Mouse (Mus musculus) midbrain, embryonic 16.5 days (tissue): ENCODE measurements around the gene Zdhhc8. TPM values are rescaled to one million over a fixed set of nuclear protein-coding genes. Genes with fewer than 3 reads are reported as not detected.

Source experiments
- ATAC-seq: fragments of 200-750 bp; cut with Nextera tagmentation; 2 replicates; pipeline ENCODE4 v1.8.0; 2017; ENCODE audit warnings: moderate TSS enrichment
- H3K27ac ChIP-seq: fragments of 300-500 bp; sonication (generic); 2 replicates; pipeline ENCODE4 v1.5.1; 2014; ENCODE audit warnings: mild to moderate bottlenecking, low read length, mixed read lengths
- H3K27me3 ChIP-seq: fragments of 300-500 bp; sonication (generic); 2 replicates; pipeline ENCODE4 v1.6.1; 2014; ENCODE audit warnings: low read depth, low read length, mixed read lengths; ENCODE audit not compliant: control insufficient read depth, insufficient read depth
- H3K36me3 ChIP-seq: fragments of 300-500 bp; sonication (generic); 2 replicates; pipeline ENCODE4 v1.6.1; 2014; ENCODE audit warnings: mild to moderate bottlenecking, low read length, moderate library complexity, mixed read lengths; ENCODE audit not compliant: control insufficient read depth, insufficient read depth
- H3K4me1 ChIP-seq: fragments of 300-500 bp; sonication (generic); 2 replicates; pipeline ENCODE4 v1.6.1; 2014; ENCODE audit warnings: mild to moderate bottlenecking, low read length, mixed read lengths; ENCODE audit not compliant: control insufficient read depth, insufficient read depth
- H3K4me2 ChIP-seq: fragments of 300-500 bp; sonication (generic); 2 replicates; pipeline ENCODE4 v1.6.1; 2014; ENCODE audit warnings: mild to moderate bottlenecking, low read length, mixed read lengths
- H3K4me3 ChIP-seq: fragments of 300-500 bp; sonication (generic); 2 replicates; pipeline ENCODE4 v1.5.1; 2014; ENCODE audit warnings: low read depth, mild to moderate bottlenecking, low read length, moderate library complexity, mixed read lengths
- H3K9ac ChIP-seq: fragments of 300-500 bp; sonication (generic); 2 replicates; pipeline ENCODE4 v1.6.1; 2014; ENCODE audit warnings: low read depth, low read length, mixed read lengths
- H3K9me3 ChIP-seq: fragments of 300-500 bp; sonication (generic); replicated peaks from 2 replicates; pipeline ENCODE4 v1.6.1; 2014; ENCODE audit warnings: mild to moderate bottlenecking, low read length, mixed read lengths; ENCODE audit not compliant: control insufficient read depth, poor library complexity, severe bottlenecking
- WGBS: fragments of 180-500 bp; shearing (Covaris S2); extraction: QIAGEN DNeasy Blood & Tissue Kit; methylation state at CpG from one replicate; pipeline ENCODE4 v1.1.7; 2014; 5-methylcytosine and 5-hydroxymethylcytosine counted together
- polyA plus RNA-seq: library from polyadenylated mRNA; unstranded; fragments of >200 nt; fragmentation: Nextera tagmentation; extraction: Ambion mirVana; gene quantifications from 2 replicates; pipeline ENCODE4 v1.2.1, GENCODE M21; 2015

Gene Zdhhc8
- polyA plus RNA-seq, 1 experiment from 2014 or later = 13.8 TPM

DNA sequence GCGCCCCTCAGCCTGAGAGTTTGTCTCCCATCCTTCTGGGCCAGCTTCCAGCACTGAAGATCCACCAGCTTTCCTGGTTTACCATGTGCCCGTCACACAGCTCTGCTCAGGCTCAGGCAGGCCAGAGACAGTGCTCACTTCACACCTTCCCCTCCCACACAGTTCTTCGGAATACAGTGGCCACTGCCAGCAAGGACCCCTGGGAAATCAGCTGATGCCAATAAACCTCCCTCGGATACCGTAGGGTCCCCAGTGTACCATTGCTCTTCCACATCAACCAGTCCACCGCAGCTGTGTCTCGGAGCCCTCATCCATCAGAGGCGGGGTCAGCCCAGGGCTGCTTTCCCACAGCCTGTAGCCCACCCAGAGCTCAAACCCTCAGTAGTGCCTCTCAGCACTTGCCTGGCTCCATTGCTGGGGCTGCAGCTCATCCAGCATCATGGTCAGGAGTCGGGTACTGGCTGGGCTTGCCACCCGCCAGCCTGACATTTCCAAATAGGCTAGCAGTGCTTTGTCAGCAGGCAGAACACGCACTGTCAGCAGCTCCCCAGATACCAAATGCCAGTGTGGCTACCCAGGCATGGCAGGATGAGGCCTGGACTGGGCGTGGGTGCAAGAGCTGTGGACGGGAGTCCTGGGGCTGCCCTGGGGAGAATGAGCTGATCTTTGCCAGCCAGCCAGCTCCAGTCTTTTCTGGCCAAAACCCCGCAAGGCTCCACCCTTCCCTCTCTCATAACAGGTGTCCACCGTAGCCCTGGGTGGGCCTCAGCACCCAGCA, 40.5 kb downstream of the Zdhhc8 start:
- no peak overlapping the region; the same call in 1 of the 2 replicates for H3K27ac ChIP-seq
- peaks cover 18% of the 10 kb centered on the region for H3K4me1 ChIP-seq
- H3K36me3 ChIP-seq = no peaks in the 10 kb centered on the region
- peak; percentile 33; the same call in 1 of the 2 replicates for ATAC-seq
- H3K27me3 ChIP-seq = no peaks in the 10 kb centered on the region
- H3K9ac ChIP-seq = no peak overlapping the region
- 61% methylated on average over 15 of the region's 15 CpGs for WGBS
- no peaks in the 10 kb centered on the region for H3K9me3 ChIP-seq
- no peak overlapping the region for H3K4me2 ChIP-seq
- H3K4me3 ChIP-seq = no peak overlapping the region

DNA sequence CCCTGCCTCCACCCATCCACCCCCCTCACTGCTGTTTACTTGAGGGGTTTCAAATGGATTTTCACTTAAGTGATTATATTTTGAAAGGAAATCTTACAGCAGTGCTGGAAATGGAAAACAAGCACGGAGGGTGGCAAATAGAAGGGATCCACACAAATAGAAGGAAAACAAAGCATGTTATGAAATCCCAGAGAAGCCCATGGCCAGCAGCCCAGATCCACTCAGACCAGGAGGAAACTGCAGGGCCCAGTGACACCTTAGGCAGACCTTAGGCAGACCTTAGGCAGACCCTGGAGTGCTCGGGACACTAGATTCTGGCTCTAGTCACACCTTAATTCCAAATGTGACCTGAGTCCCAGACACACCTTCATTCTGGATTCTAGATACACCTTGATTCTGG, 43.9 kb downstream of the Zdhhc8 start:
- Histone ChIP-seq H3K4me2 (no peak overlapping the region), H3K27me3 (no peaks in the 10 kb centered on the region), H3K27ac (no peak overlapping the region), H3K9me3 (no peaks in the 10 kb centered on the region), H3K4me1 (peaks cover 9% of the 10 kb centered on the region; the same call in 1 of the 2 replicates), H3K4me3 (no peak overlapping the region), H3K9ac (no peak overlapping the region), H3K36me3 (no peaks in the 10 kb centered on the region)
- 75% methylated on average over 2 of the region's 2 CpGs for WGBS
- ATAC-seq = no peak

DNA sequence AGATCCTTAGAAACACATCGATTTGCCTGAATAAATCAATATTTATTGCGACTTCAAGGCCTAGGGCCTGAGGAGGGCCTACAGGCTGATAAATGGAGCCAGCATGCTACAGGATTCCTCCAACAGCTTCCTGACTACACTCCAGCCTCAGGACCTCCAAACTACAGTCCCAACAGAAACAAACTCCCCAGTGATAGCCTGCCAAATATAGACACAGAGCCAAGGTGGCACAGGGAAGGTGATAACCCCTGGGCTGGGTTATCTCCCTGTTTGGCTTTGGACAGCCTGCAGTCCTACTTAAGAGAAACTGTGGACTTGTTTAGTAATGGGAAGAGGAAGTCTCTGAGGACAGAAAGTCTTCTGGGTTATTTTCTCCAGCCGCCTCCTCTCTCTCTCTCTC, 47.7 kb downstream of the Zdhhc8 start:
- no peak overlapping the region for H3K27ac ChIP-seq
- no peak overlapping the region for H3K9ac ChIP-seq
- ATAC-seq = no peak
- H3K27me3 ChIP-seq = no peaks in the 10 kb centered on the region
- H3K4me1 ChIP-seq = no peaks in the 10 kb centered on the region
- WGBS = 84% methylated on average over 3 of the region's 3 CpGs
- no peak overlapping the region for H3K4me2 ChIP-seq
- H3K4me3 ChIP-seq = no peak overlapping the region
- no peaks in the 10 kb centered on the region for H3K9me3 ChIP-seq
- no peaks in the 10 kb centered on the region for H3K36me3 ChIP-seq

DNA sequence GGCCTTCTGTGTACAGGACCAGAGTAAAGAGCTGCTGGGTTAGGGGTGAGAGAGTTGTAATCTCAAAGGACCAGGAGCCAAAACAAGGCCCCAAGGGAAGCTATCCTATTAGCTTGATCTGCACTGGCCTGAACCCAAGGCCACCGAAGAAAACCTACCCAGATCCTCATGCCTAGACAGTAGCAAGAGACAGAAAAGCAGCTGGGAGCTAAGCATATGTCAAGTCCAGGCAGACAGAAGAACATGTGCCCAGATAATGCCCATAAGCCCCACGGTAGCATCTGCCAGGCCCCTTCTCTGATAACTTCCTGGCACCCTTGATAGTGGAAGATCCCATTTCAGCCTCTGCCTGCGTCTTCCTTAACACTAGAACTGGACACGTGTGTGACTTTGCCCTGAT, 48.1 kb downstream of the Zdhhc8 start:
- ATAC-seq = no peak
- H3K27ac ChIP-seq = no peak overlapping the region
- no peaks in the 10 kb centered on the region for H3K9me3 ChIP-seq
- H3K27me3 ChIP-seq = no peaks in the 10 kb centered on the region
- H3K4me3 ChIP-seq = no peak overlapping the region
- 89% methylated on average over 4 of the region's 4 CpGs for WGBS
- H3K36me3 ChIP-seq = no peaks in the 10 kb centered on the region
- H3K9ac ChIP-seq = no peak overlapping the region
- no peaks in the 10 kb centered on the region for H3K4me1 ChIP-seq
- no peak overlapping the region for H3K4me2 ChIP-seq

DNA sequence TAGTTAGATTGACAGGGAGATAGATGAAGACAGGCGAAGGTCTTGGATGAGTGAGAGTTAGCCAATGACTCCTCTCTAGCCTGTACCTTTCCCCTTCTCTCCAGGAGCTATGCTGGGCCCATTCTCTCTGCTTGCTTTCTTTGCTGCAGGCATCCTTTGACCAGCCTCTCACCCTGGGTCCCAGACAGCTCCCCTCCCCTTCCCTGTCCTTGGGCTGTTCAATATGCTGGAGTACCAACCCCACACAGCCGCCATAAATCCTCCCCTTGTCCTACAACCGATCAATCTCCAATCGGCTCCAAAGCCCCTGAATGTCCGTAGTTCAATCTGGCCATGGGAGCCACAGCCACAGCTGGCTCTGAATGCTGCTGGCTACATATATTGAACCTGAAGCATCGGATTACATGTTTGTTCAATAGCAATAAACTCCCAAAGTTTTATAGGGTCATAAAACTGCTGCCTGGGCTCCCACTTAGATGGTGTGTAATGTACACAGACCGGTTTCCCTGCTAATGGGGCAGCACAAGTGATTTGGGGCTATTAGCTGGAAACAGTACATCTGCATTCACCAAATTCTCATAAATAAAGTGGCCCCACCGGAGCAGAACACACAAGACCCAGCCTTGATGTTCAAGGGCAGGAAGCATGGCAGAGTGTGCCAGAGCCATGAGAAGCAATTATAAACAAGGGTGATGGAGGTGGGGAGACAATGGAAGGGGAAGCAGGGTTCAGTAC, 49.1 kb downstream of the Zdhhc8 start:
- H3K27ac ChIP-seq = no peak overlapping the region

DNA sequence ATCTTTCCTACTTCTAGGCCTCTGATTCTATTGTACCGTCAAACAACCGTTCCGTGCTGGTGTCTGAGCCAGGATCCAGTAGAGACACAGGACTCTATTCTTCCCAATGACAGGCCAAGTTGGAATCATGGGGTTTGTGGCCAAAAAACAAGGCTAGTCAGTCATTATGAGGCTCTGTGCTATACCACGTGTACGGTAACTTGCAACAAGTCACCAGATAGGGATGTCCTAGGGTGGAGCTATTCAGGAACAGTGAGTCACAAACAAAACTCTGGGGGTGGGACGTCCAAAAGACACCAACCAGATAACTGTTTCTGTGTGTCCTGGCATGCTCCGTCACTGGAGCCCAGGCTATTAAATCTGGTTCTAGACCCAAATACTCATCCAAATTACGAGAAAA, 52.2 kb downstream of the Zdhhc8 start:
- Histone ChIP-seq H3K9me3 (no peaks in the 10 kb centered on the region), H3K27ac (no peak overlapping the region), H3K9ac (no peak overlapping the region), H3K4me1 (no peaks in the 10 kb centered on the region), H3K36me3 (no peaks in the 10 kb centered on the region), H3K4me2 (no peak overlapping the region), H3K4me3 (no peak overlapping the region), H3K27me3 (no peaks in the 10 kb centered on the region)
- no peak for ATAC-seq
- 82% methylated on average over 8 of the region's 8 CpGs for WGBS

More for the DNA sequence above, 49.1 kb downstream of the Zdhhc8 start:
- WGBS = 82% methylated on average over 8 of the region's 8 CpGs
- ATAC-seq = no peak
- Histone ChIP-seq H3K4me1 (no peaks in the 10 kb centered on the region), H3K9me3 (no peaks in the 10 kb centered on the region), H3K27me3 (no peaks in the 10 kb centered on the region), H3K36me3 (no peaks in the 10 kb centered on the region), H3K4me3 (no peak overlapping the region), H3K9ac (no peak overlapping the region), H3K4me2 (no peak overlapping the region)

DNA sequence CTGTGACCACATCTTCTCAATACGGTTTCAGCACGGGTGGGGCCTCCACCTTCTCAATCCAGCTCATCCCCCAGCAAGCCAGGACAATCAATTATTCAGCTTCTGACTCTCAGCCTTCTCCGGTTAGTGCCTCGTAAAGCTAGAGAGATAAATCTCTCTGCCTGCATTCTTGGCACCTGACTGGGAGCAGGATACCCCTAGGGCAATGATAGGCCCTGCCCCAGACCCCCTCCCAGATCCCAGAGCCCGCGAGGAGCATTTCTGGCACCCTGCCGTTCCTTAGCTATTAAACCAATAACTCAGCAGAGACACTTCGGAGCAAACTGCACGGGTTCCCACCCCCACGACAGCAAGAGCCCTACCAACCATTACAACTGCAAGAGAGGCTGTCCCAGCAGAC, 53.5 kb downstream of the Zdhhc8 start:
- 61% methylated on average over 10 of the region's 10 CpGs for WGBS
- Histone ChIP-seq H3K27me3 (no peaks in the 10 kb centered on the region), H3K27ac (no peak overlapping the region), H3K9ac (no peak overlapping the region), H3K9me3 (no peaks in the 10 kb centered on the region), H3K4me2 (no peak overlapping the region), H3K4me3 (no peak overlapping the region), H3K4me1 (no peaks in the 10 kb centered on the region), H3K36me3 (no peaks in the 10 kb centered on the region)
- no peak for ATAC-seq

DNA sequence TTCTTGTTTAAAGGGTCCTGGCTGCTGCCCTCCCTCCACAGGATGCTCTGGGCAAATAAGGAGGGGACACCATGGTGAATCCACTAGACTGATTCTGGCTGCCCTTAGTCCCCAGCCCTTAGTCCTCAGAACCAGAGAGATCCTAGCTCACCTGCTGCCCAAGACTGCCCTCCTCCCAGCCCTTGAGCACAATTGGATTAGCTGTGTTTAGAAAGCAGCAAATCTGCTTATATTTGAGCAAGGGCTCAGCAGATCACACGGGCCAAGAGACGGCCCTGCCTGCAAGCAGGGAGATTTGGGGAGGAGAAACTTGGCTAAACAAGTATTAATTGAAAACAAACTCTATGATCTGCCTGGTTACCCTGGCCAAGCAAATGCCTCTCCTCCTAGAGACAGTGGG, 55.3 kb downstream of the Zdhhc8 start:
- Histone ChIP-seq H3K4me2 (no peak overlapping the region), H3K27me3 (no peaks in the 10 kb centered on the region), H3K9me3 (no peaks in the 10 kb centered on the region), H3K9ac (no peak overlapping the region), H3K36me3 (no peaks in the 10 kb centered on the region), H3K27ac (no peak overlapping the region), H3K4me1 (no peaks in the 10 kb centered on the region), H3K4me3 (no peak overlapping the region)
- WGBS = 13% methylated on average over 2 of the region's 2 CpGs
- ATAC-seq = no peak

DNA sequence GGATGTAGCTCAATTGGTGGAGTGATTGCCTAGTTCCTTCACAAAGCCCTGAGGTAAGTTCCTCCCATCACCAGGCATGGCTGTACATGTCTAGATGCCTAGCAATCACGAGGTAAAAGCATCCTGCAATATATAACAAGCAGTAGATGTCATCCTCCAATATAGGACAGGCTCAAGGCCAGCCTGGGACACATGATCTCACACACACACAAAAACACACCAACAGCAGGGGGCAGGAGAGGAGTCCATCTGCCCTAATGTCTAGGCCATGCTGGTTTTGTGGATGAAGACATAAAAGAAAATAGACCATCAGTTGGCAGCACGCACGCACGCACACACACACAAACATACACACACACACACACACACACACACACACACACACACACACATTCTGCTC, 58.2 kb downstream of the Zdhhc8 start:
- WGBS = 80% methylated on average over 4 of the region's 4 CpGs
- Histone ChIP-seq H3K27me3 (no peaks in the 10 kb centered on the region), H3K36me3 (no peaks in the 10 kb centered on the region), H3K27ac (no peak overlapping the region), H3K4me3 (no peak overlapping the region), H3K4me2 (no peak overlapping the region), H3K9me3 (no peaks in the 10 kb centered on the region), H3K9ac (no peak overlapping the region), H3K4me1 (peaks cover 3% of the 10 kb centered on the region; the same call in 1 of the 2 replicates)
- ATAC-seq = no peak
